Mouse (Mus musculus) cerebellum, postnatal 36 days (tissue): Measurements from ENCODE around the gene Amt.
A peak's percentile ranks its signal among the peaks of the same experiment; 100 is the strongest.
"Not testable (repeated sequence)": the region's sequence is repeated elsewhere in the genome, so short reads cannot be mapped to it uniquely, and the experiment has no call there.

Source experiments
- DNase-seq, 2 experiments: peaks; one replicate each; pipeline ENCODE4 v3.0.0; 2021 to 2022; ENCODE audit warnings: mixed read lengths in 2 of 2

Amt gene

GRCm38 (mm10) chr9:108296453-108297355 is at the start of gene Amt:
Gene Amt, plus strand, starts transcription at chr9:108296853.
- DNase-seq, result peak; percentile 50 to 57

GRCm38 (mm10) chr9:108248957-108249356 is 47.7 kb upstream of the Amt start:
- DNase-seq, result no peak

- no peak for DNase-seq
These were observed 44.8 kb upstream of the Amt start for GRCm38 (mm10) chr9:108251877-108252276.

GRCm38 (mm10) chr9:108252766-108253165 is 43.9 kb upstream of the Amt start:
- no peak for DNase-seq

GRCm38 (mm10) chr9:108260526-108260925 is 36.1 kb upstream of the Amt start:
- no peak for DNase-seq

GRCm38 (mm10) chr9:108261865-108262264 is 34.8 kb upstream of the Amt start:
- no peak for DNase-seq

GRCm38 (mm10) chr9:108262494-108263049 is 34.1 kb upstream of the Amt start:
- no peak for DNase-seq

- no peak for DNase-seq
These were observed 33.4 kb upstream of the Amt start for GRCm38 (mm10) chr9:108263131-108263681.

GRCm38 (mm10) chr9:108263690-108264190 is 32.9 kb upstream of the Amt start, which contains the start of gene Dag1:
Gene Dag1, minus strand, starts transcription at chr9:108263958.
- DNase-seq, result peak; percentile 99 to 100

GRCm38 (mm10) chr9:108264191-108264921 is 32.3 kb upstream of the Amt start:
- peak; percentile 29 to 35 for DNase-seq

GRCm38 (mm10) chr9:108266261-108266935 is 30.3 kb upstream of the Amt start:
- DNase-seq, result no peak

- no peak for DNase-seq
These were observed 29.0 kb upstream of the Amt start for GRCm38 (mm10) chr9:108267691-108268090.

GRCm38 (mm10) chr9:108268701-108269100 is 28.0 kb upstream of the Amt start:
- DNase-seq, result not testable (repeated sequence)

- DNase-seq, result no peak
These were observed 24.7 kb upstream of the Amt start for GRCm38 (mm10) chr9:108271941-108272340.

GRCm38 (mm10) chr9:108272691-108273090 is 24.0 kb upstream of the Amt start:
- no peak for DNase-seq

- DNase-seq, result no peak
These were observed 23.2 kb upstream of the Amt start for GRCm38 (mm10) chr9:108273485-108273884.

- DNase-seq, result no peak
These were observed 21.9 kb upstream of the Amt start for GRCm38 (mm10) chr9:108274476-108275330.

- no peak for DNase-seq
These were observed 21.4 kb upstream of the Amt start for GRCm38 (mm10) chr9:108275331-108275659.

GRCm38 (mm10) chr9:108278697-108279450 is 17.8 kb upstream of the Amt start:
- DNase-seq, result no peak

- DNase-seq, result no peak
These were observed 16.4 kb upstream of the Amt start for GRCm38 (mm10) chr9:108280071-108280828.
